Mouse (Mus musculus): ENCODE results near the gene Arrdc2. TPM values are rescaled to one million over a fixed set of nuclear protein-coding genes. Genes with fewer than 3 reads are reported as not detected.

Arrdc2 gene
- total RNA-seq, 1 experiment from 2014 or later: 12.5 TPM

DNA sequence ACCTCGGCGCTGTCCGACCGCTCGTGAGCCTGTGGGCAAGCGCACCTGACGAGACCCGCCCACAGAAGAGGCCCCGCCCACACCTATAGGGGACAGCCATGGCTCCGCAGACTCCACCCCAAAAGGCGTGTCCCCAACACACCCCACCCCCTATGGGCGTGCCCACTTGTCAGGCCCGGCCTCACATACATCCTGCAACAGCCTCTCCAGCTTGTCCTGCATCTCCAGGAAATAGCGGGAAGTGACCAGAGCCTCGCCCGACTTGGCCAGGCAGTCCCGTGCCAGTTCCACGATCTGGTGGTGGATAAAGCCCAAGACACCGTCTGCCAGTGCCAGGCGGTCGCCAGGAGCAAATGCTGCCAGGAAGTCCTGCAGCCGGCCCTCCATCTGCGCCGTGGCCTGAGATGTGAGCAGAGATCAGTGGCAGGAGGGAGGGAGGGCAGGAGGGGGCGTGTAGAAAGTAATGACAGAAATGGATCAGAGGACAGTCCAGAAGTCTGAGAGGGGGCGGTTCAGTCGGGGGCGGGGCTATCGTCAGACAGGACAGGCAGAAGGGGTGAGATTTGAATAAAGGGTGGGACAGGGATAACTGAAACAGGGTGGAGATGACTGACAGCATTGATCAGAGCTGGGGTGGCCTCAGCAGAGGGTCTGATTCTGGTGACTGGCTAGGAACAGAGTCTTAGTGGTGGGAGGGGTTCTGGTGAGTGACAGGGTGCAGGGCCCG lies 51.4 kb downstream of the Arrdc2 start:
- peak; percentile 51 for DNase-seq

- DNase-seq: no peak
Observed at GRCm38 (mm10) chr8:70787051-70787445, 52.5 kb downstream of the Arrdc2 start.

DNA sequence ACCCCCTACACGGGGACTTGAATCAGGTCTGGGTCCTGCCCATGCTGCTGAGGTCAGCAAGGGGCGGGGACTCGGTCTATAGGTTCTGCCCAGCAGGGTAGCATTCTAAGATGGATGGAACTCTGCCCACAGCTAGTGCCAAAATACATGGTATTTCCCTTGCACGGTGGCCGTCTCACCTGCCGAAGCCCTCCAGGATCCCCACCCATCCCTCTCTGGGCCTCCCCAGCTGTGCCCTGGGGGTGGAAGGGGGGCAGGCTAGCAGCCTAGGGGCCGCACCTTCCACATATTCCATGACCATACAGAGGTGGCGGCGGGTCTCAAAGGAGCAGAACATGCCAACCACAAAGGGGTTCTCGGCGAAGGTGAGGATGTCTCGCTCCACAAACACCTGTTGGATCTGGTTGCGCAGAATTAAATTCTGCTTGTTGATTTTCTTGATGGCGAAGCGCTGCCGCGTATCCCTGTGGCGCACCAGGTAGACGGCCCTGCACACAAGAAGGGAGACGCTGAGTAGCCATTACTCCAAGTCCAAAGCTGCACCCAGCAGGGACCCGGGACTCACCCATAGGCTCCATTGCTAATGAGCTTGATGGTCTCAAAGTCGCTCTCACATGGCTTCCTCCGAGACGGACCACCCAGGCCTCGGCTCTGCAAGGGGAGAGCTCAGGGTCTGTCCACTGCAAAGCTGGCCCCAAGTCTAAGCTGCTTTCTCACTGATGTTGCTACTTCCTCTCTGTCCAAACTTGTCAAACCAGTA lies 53.0 kb downstream of the Arrdc2 start:
- no peak for DNase-seq

Small RNA genes lying within 50 kb of the gene (microRNA-seq; reads per million reads assigned to microRNA genes)
- 0.43 to 1.1 reads per million in 2 experiments for gene Mir7240

Other genes starting within 250 kb of the Arrdc2 start
- gene Isyna1, start 245.3 kb downstream of the Arrdc2 start, total RNA-seq (2021): 77.2 and 84.7 TPM in 2 replicates
- gene Ssbp4, start 230.8 kb downstream of the Arrdc2 start, total RNA-seq (2021): 84.4 and 102 TPM in 2 replicates
- gene Lrrc25, start 223.6 kb downstream of the Arrdc2 start, total RNA-seq (2021): 1.6 and 2.0 TPM in 2 replicates
- gene Gdf15, start 207.3 kb downstream of the Arrdc2 start, total RNA-seq (2021): 0.79 and 1.0 TPM in 2 replicates
- 73.1 and 86.5 TPM in 2 replicates for gene Pgpep1, start 179.3 kb downstream of the Arrdc2 start, total RNA-seq (2021)
- 76.0 and 78.6 TPM in 2 replicates for gene Lsm4, start 166.5 kb downstream of the Arrdc2 start, total RNA-seq (2021)
- 165 and 174 TPM in 2 replicates for gene Jund, start 140.8 kb downstream of the Arrdc2 start, total RNA-seq (2021)
- 0.11 and 0.19 TPM in 2 replicates for gene Iqcn, start 136.3 kb downstream of the Arrdc2 start, total RNA-seq (2021)
- gene Gm3336, start 121.2 kb downstream of the Arrdc2 start, total RNA-seq (2021): 0.70 TPM in 1 of 2 replicates, not detected in the other
- 1.9 TPM in 2 replicates for gene Pde4c, start 116.0 kb downstream of the Arrdc2 start, total RNA-seq (2021)
- gene Rab3a, start 85.0 kb downstream of the Arrdc2 start, total RNA-seq (2021): 56.2 and 75.1 TPM in 2 replicates
- 113 and 123 TPM in 2 replicates for gene Mpv17l2, start 78.8 kb downstream of the Arrdc2 start, total RNA-seq (2021)
- gene Pik3r2, start 63.0 kb downstream of the Arrdc2 start, total RNA-seq (2021): 35.4 and 44.0 TPM in 2 replicates
- gene Mast3, start 34.7 kb downstream of the Arrdc2 start, total RNA-seq (2021): 22.9 and 28.2 TPM in 2 replicates
- 0.34 TPM in 1 of 2 replicates, not detected in the other for gene Il12rb1, start 31.3 kb downstream of the Arrdc2 start, total RNA-seq (2021)
- 2.9 and 3.8 TPM in 2 replicates for gene Kcnn1, start 23.5 kb upstream of the Arrdc2 start, total RNA-seq (2021)
- gene Ccdc124, start 34.2 kb upstream of the Arrdc2 start, total RNA-seq (2021): 52.2 and 52.9 TPM in 2 replicates
- 0.30 TPM in 1 of 2 replicates, not detected in the other for gene Slc5a5, start 53.0 kb upstream of the Arrdc2 start, total RNA-seq (2021)
- gene Rpl18a, start 57.7 kb upstream of the Arrdc2 start, total RNA-seq (2021): 1,399 and 1,708 TPM in 2 replicates
- 26.2 and 32.1 TPM in 2 replicates for gene Map1s, start 66.2 kb upstream of the Arrdc2 start, total RNA-seq (2021)

Measured in adrenal gland, postnatal 14 days (tissue).